Mouse (Mus musculus): ENCODE results near the gene H2afz. TPM values are rescaled to one million over a fixed set of nuclear protein-coding genes. Genes with fewer than 3 reads are reported as not detected.

H2afz gene
- total and polyA plus RNA-seq, 3 experiments: 4,006 to 4,409 (median 4,299) TPM

- DNase-seq (ENCODE audit: extremely low read depth): no peak
- dilution Hi-C loops (cut with MboI; ENCODE audit: extremely low pct_ligation_motif_present, extremely low pct_unique_long_range_greater_than_20kb, low sequenced_read_pairs): no loop called here
- H3K9me3 ChIP-seq (replicated peaks; ENCODE audit: low read length): peaks cover 6% of the 10 kb centered on the region
Observed at GRCm38 (mm10) chr3:137848354-137848753, 15.9 kb upstream of the H2afz start.

GRCm38 (mm10) chr3:137849697-137850096 is 14.6 kb upstream of the H2afz start:
- H3K79me2 ChIP-seq (replicated peaks; ENCODE audit: control insufficient read depth, extremely low read depth, insufficient read depth, poor library complexity, severe bottlenecking): no peaks in the 10 kb centered on the region
- peak; percentile 58 for DNase-seq (ENCODE audit: extremely low read depth)
- no peak overlapping the region for H3K4me3 ChIP-seq (replicated peaks in 1 of 3; ENCODE audit: low read depth in 2 of 3, low read length in 2 of 3, poor library complexity in 1 of 3)
- TF ChIP-seq MAZ (IDR thresholded peaks at IDR 0.05; ENCODE audit: low read depth, low read length) (no peak), RAD21 (IDR thresholded peaks at IDR 0.05; ENCODE audit: low read depth, low read length) (peak; percentile 52), ETS1 (conservative IDR thresholded peaks at IDR 0.05; ENCODE audit: low read depth, low read length) (peak; percentile 62; the same call in 1 of the 2 replicates), USF2 (conservative IDR thresholded peaks at IDR 0.05; ENCODE audit: low read depth, low read length) (no peak), EP300 (IDR thresholded peaks at IDR 0.05; ENCODE audit: low read length) (peak; percentile 71), CTCF (conservative IDR thresholded peaks at IDR 0.05 in 1 of 2, IDR thresholded peaks at IDR 0.05 in 1 of 2; ENCODE audit: low read depth in 2 of 2, low read length in 2 of 2) (peak in 1 of 2 experiments; percentile 57; a peak in 2 of 4 replicates), SMC3 (IDR thresholded peaks at IDR 0.05; ENCODE audit: low read depth, low read length) (peak; percentile 30), MEF2A (IDR thresholded peaks at IDR 0.05; ENCODE audit: borderline replicate concordance, low read depth, low read length) (peak; percentile 12; the same call in 1 of the 2 replicates), MYC (IDR thresholded peaks at IDR 0.05; ENCODE audit: low read depth, low read length) (peak; percentile 46; the same call in 1 of the 2 replicates), BHLHE40 (IDR thresholded peaks at IDR 0.05; ENCODE audit: low read depth, low read length) (0 out of 2 replicates have a peak, but pooled peaks have one; percentile 40), MAFK (IDR thresholded peaks at IDR 0.05; ENCODE audit: insufficient replicate concordance, low read length) (0 out of 2 replicates have a peak, but pooled peaks have one; percentile 37), JUND (conservative IDR thresholded peaks at IDR 0.05; ENCODE audit: low read depth, low read length) (peak; percentile 97), JUN (IDR thresholded peaks at IDR 0.05; ENCODE audit: insufficient read depth, low read depth, low read length) (peak; percentile 96), CHD2 (IDR thresholded peaks at IDR 0.05; ENCODE audit: low read length) (no peak), IRF4 (IDR thresholded peaks at IDR 0.05; ENCODE audit: low read depth, low read length) (peak; percentile 66; the same call in 1 of the 2 replicates)
- in situ Hi-C loops (cut with MboI; ENCODE audit: low pct_ligation_motif_present, low pct_unique_long_range_greater_than_20kb, low sequenced_read_pairs) (no loop called here), dilution Hi-C loops (cut with MboI; ENCODE audit: extremely low pct_ligation_motif_present, extremely low pct_unique_long_range_greater_than_20kb, low sequenced_read_pairs) (no loop called here)
- H3K9ac ChIP-seq (ENCODE audit: insufficient read depth, low read depth): no peak overlapping the region
- peaks cover 0 to 3% of the 10 kb centered on the region in 2 experiments for H3K36me3 ChIP-seq (replicated peaks in 1 of 2; ENCODE audit: control insufficient read depth in 1 of 2, insufficient read depth in 1 of 2, low read length in 1 of 2)
- H3K4me2 ChIP-seq (ENCODE audit: insufficient read depth, low read depth, poor library complexity, severe bottlenecking): no peak overlapping the region
- H3K27me3 ChIP-seq (replicated peaks): no peaks in the 10 kb centered on the region
- no peak overlapping the region for H3K27ac ChIP-seq (ENCODE audit: insufficient read depth, low read depth)
- H3K4me1 ChIP-seq (ENCODE audit: control insufficient read depth in 1 of 2, insufficient read depth in 2 of 2): peaks cover 4 to 19% of the 10 kb centered on the region in 2 experiments
- peaks cover 6% of the 10 kb centered on the region for H3K9me3 ChIP-seq (replicated peaks; ENCODE audit: low read length)

More at GRCm38 (mm10) chr3:137848354-137848753, 15.9 kb upstream of the H2afz start:
- in situ Hi-C loops (cut with MboI; ENCODE audit: low pct_ligation_motif_present, low pct_unique_long_range_greater_than_20kb, low sequenced_read_pairs): no loop called here
- peaks cover 4 to 19% of the 10 kb centered on the region in 2 experiments for H3K4me1 ChIP-seq (ENCODE audit: control insufficient read depth in 1 of 2, insufficient read depth in 2 of 2)
- H3K79me2 ChIP-seq (replicated peaks; ENCODE audit: control insufficient read depth, extremely low read depth, insufficient read depth, poor library complexity, severe bottlenecking): no peaks in the 10 kb centered on the region
- no peak overlapping the region for H3K4me3 ChIP-seq (replicated peaks in 1 of 3; ENCODE audit: low read depth in 2 of 3, low read length in 2 of 3, poor library complexity in 1 of 3)
- H3K9ac ChIP-seq (ENCODE audit: insufficient read depth, low read depth): no peak overlapping the region
- no peak overlapping the region for H3K27ac ChIP-seq (ENCODE audit: insufficient read depth, low read depth)
- no peaks in the 10 kb centered on the region for H3K27me3 ChIP-seq (replicated peaks)
- no peak overlapping the region for H3K4me2 ChIP-seq (ENCODE audit: insufficient read depth, low read depth, poor library complexity, severe bottlenecking)
- TF ChIP-seq ZKSCAN1 (IDR thresholded peaks at IDR 0.05; ENCODE audit: borderline replicate concordance, low read depth, low read length) (no peak), JUND (conservative IDR thresholded peaks at IDR 0.05; ENCODE audit: low read depth, low read length) (no peak), UBTF (IDR thresholded peaks at IDR 0.05; ENCODE audit: low read depth, low read length) (no peak), CHD1 (IDR thresholded peaks at IDR 0.05; ENCODE audit: low read depth, low read length) (no peak), IRF4 (IDR thresholded peaks at IDR 0.05; ENCODE audit: low read depth, low read length) (no peak), SMC3 (IDR thresholded peaks at IDR 0.05; ENCODE audit: low read depth, low read length) (no peak), MAFK (IDR thresholded peaks at IDR 0.05; ENCODE audit: insufficient replicate concordance, low read length) (no peak), GABPA (IDR thresholded peaks at IDR 0.05; ENCODE audit: insufficient replicate concordance, low read depth, low read length) (no peak), MAZ (IDR thresholded peaks at IDR 0.05; ENCODE audit: low read depth, low read length) (no peak), NELFE (IDR thresholded peaks at IDR 0.05; ENCODE audit: low read depth, low read length) (no peak), ELF1 (IDR thresholded peaks at IDR 0.05; ENCODE audit: low read depth, low read length) (no peak), USF2 (conservative IDR thresholded peaks at IDR 0.05; ENCODE audit: low read depth, low read length) (no peak), KAT2A (IDR thresholded peaks at IDR 0.05; ENCODE audit: insufficient replicate concordance, low read length) (no peak), TBP (conservative IDR thresholded peaks at IDR 0.05; ENCODE audit: low read depth, low read length) (no peak)
- peaks cover 0 to 3% of the 10 kb centered on the region in 2 experiments for H3K36me3 ChIP-seq (replicated peaks in 1 of 2; ENCODE audit: control insufficient read depth in 1 of 2, insufficient read depth in 1 of 2, low read length in 1 of 2)
